Mouse (Mus musculus): ENCODE results near the gene Nit1.

Gene Nit1

GRCm38 (mm10) chr1:171345225-171346094, at the start of gene Nit1, which contains the start of gene Pfdn2:
Gene Nit1 (minus strand): TSS chr1:171345646.
Gene Pfdn2 (plus strand): TSS chr1:171345670.
- in situ Hi-C loops (cut with MseI, MboI) = no loop called here

- in situ Hi-C loops (cut with MseI, MboI) = no loop called here
Observed at GRCm38 (mm10) chr1:171390101-171390500, 44.7 kb upstream of the Nit1 start.

GRCm38 (mm10) chr1:171388376-171389102, 43.1 kb upstream of the Nit1 start, which contains the start of gene Arhgap30:
Gene Arhgap30 (plus strand): TSS chr1:171388954.
- in situ Hi-C loops (cut with MseI, MboI) = no loop called here

GRCm38 (mm10) chr1:171387099-171387498, 41.7 kb upstream of the Nit1 start:
- in situ Hi-C loops (cut with MseI, MboI) = no loop called here

GRCm38 (mm10) chr1:171385171-171385570, 39.7 kb upstream of the Nit1 start:
- in situ Hi-C loops (cut with MseI, MboI) = no loop called here

- in situ Hi-C loops (cut with MseI, MboI) = no loop called here
Observed at GRCm38 (mm10) chr1:171384361-171384760, 38.9 kb upstream of the Nit1 start.

- in situ Hi-C loops (cut with MseI, MboI) = no loop called here
Observed at GRCm38 (mm10) chr1:171382096-171382620, 36.7 kb upstream of the Nit1 start.

GRCm38 (mm10) chr1:171379935-171380599, 34.6 kb upstream of the Nit1 start:
- in situ Hi-C loops (cut with MseI, MboI) = no loop called here

- in situ Hi-C loops (cut with MseI, MboI) = no loop called here
Observed at GRCm38 (mm10) chr1:171378298-171378697, 32.9 kb upstream of the Nit1 start.

GRCm38 (mm10) chr1:171375646-171376097, 30.2 kb upstream of the Nit1 start:
- in situ Hi-C loops (cut with MseI, MboI) = no loop called here

- in situ Hi-C loops (cut with MseI, MboI) = no loop called here
Observed at GRCm38 (mm10) chr1:171373946-171374345, 28.5 kb upstream of the Nit1 start.

GRCm38 (mm10) chr1:171372880-171373279, 27.4 kb upstream of the Nit1 start:
- in situ Hi-C loops (cut with MseI, MboI) = no loop called here

- in situ Hi-C loops (cut with MseI, MboI) = loop anchor here in 1 of 2 experiments (10.0 kb wide), 1 partner anchor 105 kb away; no protein-coding TSS in a partner anchor
Observed at GRCm38 (mm10) chr1:171369845-171370556, 24.6 kb upstream of the Nit1 start, which contains the start of gene Nectin4. Gene Nectin4 (plus strand): TSS chr1:171370099.

GRCm38 (mm10) chr1:171365934-171366333, 20.5 kb upstream of the Nit1 start:
- in situ Hi-C loops (cut with MseI, MboI) = loop anchor here in 1 of 2 experiments (10.0 kb wide), 1 partner anchor 109 kb away; no protein-coding TSS in a partner anchor

- in situ Hi-C loops (cut with MseI, MboI) = loop anchor here in 1 of 2 experiments (10.0 kb wide), 1 partner anchor 113 kb away; no protein-coding TSS in a partner anchor
Observed at GRCm38 (mm10) chr1:171361106-171362103, 16.0 kb upstream of the Nit1 start.

- in situ Hi-C loops (cut with MseI, MboI) = loop anchor here in 1 of 2 experiments (10.0 kb wide), 1 partner anchor 114 kb away; no protein-coding TSS in a partner anchor
Observed at GRCm38 (mm10) chr1:171360656-171361055, 15.2 kb upstream of the Nit1 start, which contains the start of gene Klhdc9. Gene Klhdc9 (minus strand): TSS chr1:171360798.

- in situ Hi-C loops (cut with MseI, MboI) = loop anchor here in 1 of 2 experiments (10.0 kb wide), 1 partner anchor 115 kb away; no protein-coding TSS in a partner anchor
Observed at GRCm38 (mm10) chr1:171360253-171360652, 14.8 kb upstream of the Nit1 start.

GRCm38 (mm10) chr1:171358421-171358820, 13.0 kb upstream of the Nit1 start:
- in situ Hi-C loops (cut with MseI, MboI) = no loop called here

GRCm38 (mm10) chr1:171356814-171357213, 11.4 kb upstream of the Nit1 start:
- in situ Hi-C loops (cut with MseI, MboI) = no loop called here
